Mouse (Mus musculus): ENCODE measurements around the gene Ankfy1. TPM values are rescaled to one million over a fixed set of nuclear protein-coding genes. Genes with fewer than 3 reads are reported as not detected.

Ankfy1 gene
- total RNA-seq, 1 experiment from 2014 or later: 38.1 TPM

DNA sequence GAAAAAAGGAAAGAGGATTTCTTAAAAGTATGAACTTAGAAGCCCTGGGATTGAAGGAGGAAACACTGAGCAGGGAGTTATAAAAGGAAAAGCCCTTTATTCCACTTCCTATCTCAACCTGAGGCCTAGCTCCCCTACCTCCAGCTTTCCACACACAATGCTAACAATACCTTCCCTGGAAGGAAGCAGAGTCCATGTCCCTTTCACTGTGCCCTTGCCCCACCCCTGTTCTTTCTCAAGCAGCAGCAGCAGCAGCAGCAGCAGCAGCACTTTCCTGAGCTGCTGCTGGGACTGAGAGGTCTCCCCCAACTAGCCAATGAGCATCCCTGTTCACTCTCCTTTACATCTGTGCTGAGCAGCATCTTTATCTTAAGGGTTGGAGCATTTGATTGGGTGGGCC, 89.2 kb downstream of the Ankfy1 start:
- no peak for ATAC-seq (replicated peaks; ENCODE audit: low read depth, poor library complexity, severe bottlenecking)

DNA sequence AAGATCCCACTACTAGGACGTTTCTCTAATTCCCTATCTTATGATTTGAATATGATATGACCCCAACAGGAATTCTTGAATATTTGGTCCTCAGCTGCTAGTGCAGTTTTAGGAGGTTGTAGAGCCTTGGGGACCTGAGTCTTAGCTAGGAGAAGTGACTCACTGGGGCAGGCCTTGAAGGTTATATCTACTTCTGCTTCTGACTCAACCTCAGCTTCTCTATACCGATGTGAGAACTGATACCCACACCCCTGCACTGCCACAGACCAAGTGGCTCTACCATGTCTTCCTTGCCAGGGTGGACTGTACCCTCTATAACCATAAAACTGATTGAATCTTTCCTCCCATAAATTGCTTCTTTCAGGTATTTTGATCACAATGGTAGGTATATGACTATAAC, 92.3 kb downstream of the Ankfy1 start:
- peak; percentile 82 for ATAC-seq (replicated peaks; ENCODE audit: low read depth, poor library complexity, severe bottlenecking)

DNA sequence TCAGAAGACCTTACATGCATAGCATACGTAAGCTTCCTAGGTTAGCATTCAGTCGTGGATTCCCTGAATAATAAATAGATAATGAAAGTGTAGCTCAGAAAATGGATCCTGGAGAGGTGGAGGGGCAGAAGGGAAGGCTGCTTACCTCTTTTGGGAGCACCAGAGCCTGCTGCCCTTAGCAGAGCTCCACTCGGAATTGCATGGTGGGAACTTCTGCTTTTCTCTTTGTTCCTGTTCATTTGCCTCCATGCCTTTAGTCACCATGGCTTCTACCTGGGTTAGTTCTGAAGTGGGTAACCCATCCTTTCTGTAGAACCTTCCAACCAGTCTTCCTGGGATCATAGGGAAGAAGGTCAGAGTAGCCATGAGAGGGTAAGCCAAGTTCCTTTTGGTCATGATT, 92.7 kb downstream of the Ankfy1 start:
- ATAC-seq (replicated peaks; ENCODE audit: low read depth, poor library complexity, severe bottlenecking): no peak

DNA sequence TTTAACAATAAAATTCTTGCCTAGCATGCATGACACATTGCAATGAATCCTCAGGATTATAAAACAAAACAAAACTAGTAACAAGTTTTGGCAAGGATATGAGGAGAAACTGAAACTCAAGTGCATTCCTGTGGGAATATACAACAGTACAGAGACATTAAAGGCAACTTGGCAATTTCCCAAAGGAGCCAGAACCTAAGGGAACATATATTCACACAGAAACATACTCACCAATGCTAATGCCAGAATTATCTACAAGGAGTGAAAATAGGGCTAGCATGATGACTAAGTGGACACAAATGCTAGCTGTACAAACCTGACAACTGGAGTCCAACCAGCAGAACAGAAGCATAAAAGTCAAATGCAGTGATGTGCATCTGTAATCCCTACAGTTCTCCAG, 102.2 kb downstream of the Ankfy1 start:
- no peak for ATAC-seq (replicated peaks; ENCODE audit: low read depth, poor library complexity, severe bottlenecking)

DNA sequence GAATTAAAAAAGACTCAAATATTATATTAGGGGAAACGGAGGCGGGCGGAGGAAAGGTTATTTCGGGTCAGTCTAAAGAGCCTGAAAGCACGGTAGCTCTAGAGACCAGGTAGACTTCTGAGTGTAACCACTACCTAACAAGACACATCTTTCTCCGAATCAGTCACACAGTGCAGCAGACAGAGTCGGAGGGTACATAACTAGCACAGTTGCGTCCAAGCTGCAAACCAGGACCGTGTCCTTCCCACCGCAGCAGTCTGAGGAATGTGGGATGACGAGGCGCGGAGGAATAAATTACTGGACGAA, 105.3 kb downstream of the Ankfy1 start:
- no peak; the same call in 1 of the 2 replicates for ATAC-seq (replicated peaks; ENCODE audit: low read depth, poor library complexity, severe bottlenecking)

DNA sequence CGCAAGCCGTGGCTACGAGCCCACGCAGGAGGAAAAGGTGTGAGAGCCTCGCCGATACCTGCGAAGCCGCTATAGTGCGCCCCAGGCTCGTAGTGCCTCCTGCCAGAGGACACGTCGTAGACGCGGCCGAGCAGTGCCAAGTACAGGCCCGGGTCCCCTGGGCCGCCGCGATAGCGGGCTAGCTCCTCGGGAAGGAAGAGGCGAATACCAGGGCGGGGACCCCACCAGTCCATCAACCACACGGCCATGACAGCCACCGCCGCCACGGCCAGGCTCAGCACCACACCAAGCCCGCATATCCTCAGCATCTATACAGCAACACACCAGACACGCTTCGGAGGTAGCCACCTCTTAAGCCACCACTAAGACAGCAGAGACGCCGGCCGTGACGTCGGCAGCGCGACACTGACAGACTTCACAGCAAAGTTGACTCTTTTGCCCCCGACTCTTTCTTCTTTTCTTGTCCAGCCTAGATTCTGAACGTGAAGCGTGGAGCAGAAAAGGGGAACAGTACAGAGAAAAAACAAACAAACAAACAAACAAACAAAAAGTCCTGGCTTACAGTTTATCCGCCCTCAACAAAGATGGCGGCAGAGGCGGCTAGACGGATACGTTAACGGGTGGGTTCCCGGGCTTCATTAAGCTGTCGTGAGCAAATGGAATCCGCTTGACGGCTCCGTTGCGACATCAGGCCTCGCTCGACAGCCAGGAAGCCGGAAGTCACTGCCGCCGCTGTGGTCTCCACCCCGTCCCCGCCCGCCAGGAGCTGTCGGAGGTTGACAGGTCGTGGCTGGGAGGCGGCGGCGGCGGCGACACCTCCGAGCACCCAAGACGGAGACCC, 105.9 kb downstream of the Ankfy1 start, which contains the start of the genes Cyb5d2 and Zzef1:
Gene Cyb5d2, minus strand, starts transcription at position 688 of the 841 bp plus-strand sequence.
Gene Zzef1, plus strand, starts transcription at position 772 of the 841 bp plus-strand sequence.
- peak; percentile 96 for ATAC-seq (replicated peaks; ENCODE audit: low read depth, poor library complexity, severe bottlenecking)

DNA sequence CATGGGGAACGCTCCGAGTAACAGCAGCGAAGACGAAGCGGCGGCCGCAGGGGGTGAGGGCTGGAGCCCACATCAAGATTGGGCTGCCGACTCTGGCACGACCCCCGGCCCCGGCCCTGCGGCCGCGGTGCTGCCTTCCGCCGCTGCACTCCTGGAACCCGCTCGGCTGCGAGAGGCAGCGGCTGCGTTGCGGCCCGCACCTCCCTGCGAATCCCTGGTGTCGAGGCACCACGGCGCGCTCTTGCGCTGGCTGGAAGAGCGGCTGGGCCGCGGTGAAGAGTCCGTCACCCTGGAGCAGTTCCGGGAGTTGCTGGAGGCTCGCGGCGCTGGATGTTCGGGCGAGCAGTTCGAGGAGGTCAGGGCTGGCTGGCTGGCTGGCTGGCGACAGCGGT, 106.5 kb downstream of the Ankfy1 start:
- no peak for ATAC-seq (replicated peaks; ENCODE audit: low read depth, poor library complexity, severe bottlenecking)

DNA sequence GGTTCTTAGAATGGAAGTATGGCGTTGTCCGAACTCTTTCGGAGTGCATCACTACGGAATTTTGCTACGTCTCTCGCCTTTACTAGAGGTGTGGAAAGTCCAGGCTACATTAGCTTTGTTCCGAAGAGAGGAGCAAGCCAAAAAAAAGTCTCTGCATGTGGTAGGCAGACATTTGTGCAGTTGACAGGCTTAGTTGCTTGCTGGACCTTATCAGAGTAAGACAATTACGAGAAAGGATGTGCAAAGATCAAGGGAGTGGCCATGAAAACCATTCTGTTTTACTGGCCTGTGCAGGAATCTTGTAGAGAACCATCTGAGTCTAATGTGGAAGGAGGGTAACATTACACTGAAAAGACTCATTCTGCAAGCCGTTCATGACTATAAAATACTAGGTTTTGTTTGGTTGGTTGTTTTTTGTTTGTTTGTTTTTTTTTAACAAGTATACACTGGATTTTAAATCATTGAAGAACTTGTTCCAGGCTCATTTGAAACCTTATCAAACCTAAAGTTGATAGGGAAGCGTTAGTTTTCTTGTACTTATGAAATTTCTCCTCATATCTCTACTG, 107.0 kb downstream of the Ankfy1 start:
- ATAC-seq (replicated peaks; ENCODE audit: low read depth, poor library complexity, severe bottlenecking): no peak

DNA sequence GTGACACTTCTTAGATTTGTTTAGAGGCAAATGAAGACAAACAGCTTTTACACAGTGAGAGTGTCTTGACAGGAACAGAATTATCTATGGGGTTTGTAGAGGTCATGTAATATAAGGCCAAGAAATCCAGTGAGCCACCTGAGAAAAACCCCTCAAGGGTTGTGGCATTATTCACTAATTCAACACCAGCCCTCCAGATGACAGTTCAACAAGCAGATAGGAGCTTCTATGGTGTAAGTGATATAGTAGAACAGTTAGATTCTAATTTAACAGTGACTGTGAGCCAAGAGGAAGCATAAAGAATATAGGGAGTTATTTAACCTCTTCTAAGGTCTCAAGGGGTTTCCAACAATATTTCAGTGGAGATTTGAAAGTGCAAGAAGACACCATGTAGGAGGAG, 108.3 kb downstream of the Ankfy1 start:
- ATAC-seq (replicated peaks; ENCODE audit: low read depth, poor library complexity, severe bottlenecking): no peak

DNA sequence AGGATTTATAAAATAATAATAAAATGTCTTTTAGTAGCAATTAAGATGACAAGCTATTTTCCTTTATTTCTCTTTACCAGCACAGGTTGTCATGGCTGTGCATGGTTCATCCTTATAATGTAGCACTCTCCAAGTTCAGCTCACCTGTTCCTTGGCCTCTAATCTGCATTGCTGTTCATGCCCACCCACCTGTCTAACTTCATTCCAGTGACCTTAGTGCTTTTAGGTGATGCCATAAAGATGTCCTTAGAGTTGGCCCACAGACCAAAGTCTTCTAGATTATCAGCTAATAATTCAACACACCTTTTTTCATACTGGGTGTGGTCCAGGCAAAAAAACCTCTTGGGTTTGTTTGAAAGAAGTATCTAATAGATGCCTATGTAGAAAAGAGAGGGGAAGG, 111.4 kb downstream of the Ankfy1 start:
- ATAC-seq (replicated peaks; ENCODE audit: low read depth, poor library complexity, severe bottlenecking): no peak

DNA sequence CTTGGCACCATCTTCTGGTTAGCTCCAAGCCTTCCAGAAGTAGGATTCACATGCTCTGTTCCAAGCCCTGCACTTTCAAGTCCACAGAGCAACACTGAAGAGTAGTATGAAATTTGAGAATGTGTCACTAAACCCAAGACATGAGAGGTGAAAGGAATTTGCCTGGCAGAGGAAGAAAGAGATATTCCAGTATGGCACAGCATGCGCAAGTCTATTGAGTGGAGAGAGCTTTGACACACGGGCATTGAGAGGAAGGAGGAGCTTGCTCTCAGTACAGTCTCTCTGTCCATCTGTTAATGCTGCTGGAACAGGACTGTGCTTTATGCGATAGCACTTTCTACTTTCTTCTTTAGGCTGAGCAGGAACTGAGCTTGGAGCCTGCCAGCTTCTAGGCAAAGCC, 113.2 kb downstream of the Ankfy1 start:
- no peak for ATAC-seq (replicated peaks; ENCODE audit: low read depth, poor library complexity, severe bottlenecking)

DNA sequence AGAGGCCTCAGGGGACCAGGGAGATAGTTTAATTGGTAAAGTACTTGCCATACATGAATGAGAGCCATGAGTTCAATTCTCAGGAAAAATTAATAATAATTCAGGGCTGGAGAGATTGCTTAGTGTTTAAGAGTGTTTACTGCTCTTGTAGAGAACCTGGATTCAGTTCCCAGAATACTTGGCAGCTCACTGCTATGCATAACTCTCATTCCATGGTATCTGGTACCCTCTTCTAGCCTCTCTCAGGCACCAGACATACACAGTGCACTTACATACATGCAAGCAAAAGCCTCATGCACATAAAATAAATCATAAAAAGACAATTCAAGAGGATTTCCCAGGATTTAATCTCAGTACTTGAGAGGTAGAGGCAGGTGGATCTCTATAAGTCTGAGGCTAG, 114.8 kb downstream of the Ankfy1 start:
- no peak for ATAC-seq (replicated peaks; ENCODE audit: low read depth, poor library complexity, severe bottlenecking)

DNA sequence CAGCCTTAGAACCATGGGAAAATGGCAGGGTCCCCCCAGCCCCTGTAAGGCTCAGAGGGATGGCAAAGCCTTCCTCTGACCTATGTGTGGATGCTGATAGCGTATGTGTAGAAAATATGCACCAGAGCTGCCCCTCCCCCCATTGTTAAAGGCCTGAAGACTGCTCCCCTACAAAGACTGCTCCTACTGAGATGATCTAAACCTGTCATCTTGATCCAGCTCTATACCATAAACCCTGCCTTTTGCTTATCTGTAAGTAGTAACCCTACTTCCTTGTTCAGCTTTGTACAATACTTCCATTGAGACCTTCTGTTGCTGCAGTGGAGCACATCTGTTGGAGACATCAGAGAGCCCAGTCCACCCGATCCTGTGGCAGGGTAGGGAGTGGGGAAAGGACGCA, 115.4 kb downstream of the Ankfy1 start:
- no peak for ATAC-seq (replicated peaks; ENCODE audit: low read depth, poor library complexity, severe bottlenecking)

DNA sequence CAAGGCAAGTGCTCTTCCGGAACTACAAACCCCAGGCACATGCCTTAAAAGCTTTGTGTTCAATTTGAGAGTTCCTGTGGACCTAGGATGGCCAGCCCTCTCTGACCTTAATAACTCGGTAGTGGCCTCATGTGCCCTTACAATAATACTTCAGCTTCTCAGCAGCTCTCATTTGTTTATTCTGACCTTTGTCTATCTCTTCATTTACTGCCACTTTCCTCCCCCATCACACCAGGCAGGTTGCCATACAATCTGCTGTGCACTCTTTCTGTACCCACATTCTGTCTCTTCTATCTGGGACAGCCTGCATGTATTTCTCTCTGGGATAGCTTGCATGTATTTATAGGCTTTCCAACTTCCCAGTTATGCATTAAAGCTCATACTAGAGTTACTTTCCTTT, 116.8 kb downstream of the Ankfy1 start:
- ATAC-seq (replicated peaks; ENCODE audit: low read depth, poor library complexity, severe bottlenecking): no peak

DNA sequence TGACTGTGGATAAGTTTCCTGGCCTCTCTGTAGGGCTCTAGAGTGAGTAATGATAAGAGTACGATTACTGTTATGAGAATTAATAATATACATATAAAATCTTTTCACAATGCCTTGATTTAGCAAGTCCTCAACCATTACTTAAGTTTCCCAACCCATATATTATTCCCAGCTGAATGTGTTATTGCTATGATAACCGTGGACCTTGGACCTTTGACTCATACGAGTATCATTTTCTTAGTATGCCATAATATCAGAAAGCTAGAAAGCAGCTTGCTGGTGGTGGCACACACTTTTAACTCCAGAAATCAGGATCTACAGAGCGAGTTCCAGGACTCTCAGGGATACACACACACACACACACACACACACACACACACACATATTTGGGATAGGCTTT, 118.2 kb downstream of the Ankfy1 start:
- no peak for ATAC-seq (replicated peaks; ENCODE audit: low read depth, poor library complexity, severe bottlenecking)

DNA sequence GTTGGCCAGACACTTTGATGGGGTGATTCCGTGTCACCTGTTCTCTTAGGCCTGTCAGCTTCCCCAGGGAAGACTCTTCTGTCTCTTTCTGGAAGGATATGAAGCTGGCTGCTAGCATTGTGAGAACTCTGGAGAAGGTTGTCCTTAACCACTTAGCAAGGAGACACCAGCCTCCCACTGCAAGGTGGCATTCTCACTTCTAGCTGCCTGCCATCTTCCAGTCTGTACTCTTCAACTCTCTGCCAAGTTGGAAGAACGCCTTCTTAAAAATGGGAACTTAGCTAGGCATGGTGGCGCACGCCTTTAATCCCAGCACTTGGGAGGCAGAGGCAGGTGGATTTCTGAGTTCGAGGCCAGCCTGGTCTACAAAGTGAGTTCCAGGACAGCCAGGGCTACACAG, 123.9 kb downstream of the Ankfy1 start:
- ATAC-seq (replicated peaks; ENCODE audit: low read depth, poor library complexity, severe bottlenecking): no peak

DNA sequence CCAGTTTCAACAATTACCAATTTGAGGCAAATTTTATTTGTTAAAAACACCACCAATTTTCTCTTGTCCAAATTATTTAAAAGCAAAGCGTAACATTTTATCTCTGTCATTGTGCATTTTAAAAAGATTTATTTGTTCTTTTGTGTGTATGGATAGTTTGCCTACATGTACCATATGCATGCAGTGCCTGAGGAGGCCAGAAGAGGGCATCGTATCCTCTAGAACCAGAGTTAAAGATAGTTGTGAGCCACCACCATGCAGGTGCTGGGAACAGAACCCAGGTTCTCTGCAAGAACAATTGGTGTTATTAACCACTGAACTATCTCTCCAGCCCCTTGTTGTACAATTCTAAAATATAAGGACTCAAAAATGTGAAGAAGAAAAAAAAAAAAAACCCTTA, 124.4 kb downstream of the Ankfy1 start:
- ATAC-seq (replicated peaks; ENCODE audit: low read depth, poor library complexity, severe bottlenecking): no peak

DNA sequence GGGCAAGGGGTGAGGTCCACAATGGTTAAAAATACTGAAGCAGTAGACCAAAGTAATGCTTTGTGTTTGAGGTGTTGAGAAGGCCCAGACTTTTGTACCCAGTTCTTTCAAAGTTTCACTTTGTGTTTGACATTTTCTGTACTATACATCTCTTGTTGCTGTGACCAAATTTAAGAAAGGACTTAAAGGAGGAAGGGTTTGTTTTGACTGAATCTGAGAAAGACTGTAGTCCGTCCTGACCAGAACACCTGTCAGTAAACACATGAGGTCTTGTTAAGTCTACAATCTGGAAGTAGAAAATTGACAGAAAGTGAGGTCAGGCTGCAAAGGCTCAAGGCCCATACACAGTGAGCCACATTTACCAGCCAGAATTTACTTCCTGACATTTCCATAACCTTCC, 127.1 kb downstream of the Ankfy1 start:
- no peak for ATAC-seq (replicated peaks; ENCODE audit: low read depth, poor library complexity, severe bottlenecking)

DNA sequence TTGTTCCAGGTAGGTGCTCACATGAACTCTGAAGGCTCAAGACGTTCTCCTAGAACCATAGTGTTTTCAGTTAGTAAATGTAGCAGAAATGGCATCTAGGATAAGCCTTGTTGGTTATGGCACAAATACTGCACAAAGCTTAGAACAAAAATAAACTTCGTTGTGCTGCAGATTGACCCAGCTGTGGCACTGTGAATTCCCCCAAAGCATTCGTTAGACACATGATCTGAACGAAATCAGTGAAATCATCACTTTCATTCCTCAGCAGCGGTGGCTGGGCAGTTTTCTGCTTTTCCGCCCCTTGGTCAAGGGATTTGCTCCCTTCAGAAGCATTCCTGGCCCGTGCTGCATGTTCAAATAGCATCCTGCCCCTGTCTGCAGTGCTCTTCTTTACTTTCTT, 128.3 kb downstream of the Ankfy1 start:
- no peak for ATAC-seq (replicated peaks; ENCODE audit: low read depth, poor library complexity, severe bottlenecking)

DNA sequence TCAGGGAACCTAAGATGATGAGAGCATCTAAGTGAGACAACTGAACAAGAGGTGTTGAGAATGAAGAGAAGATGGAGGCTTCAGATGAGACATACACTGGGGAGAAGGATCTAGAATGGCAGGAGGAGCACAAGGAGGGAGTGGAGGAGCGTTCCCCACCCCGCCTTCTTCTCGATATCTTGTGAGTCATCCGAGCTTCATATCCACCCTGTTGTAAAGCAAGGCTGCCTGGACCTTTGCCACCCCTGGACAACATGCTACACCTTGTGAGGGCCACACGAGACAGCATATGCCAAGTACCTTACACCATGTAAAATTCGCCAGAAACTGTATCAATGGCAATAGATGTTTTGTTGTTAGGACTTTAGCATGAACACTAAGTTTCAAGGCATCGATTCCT, 131.2 kb downstream of the Ankfy1 start:
- ATAC-seq (replicated peaks; ENCODE audit: low read depth, poor library complexity, severe bottlenecking): no peak
